Mouse (Mus musculus) neutrophil, adult 59 days (primary cell): ENCODE results near the gene Lrrc45. TPM values are rescaled to one million over a fixed set of nuclear protein-coding genes. Genes with fewer than 3 reads are reported as not detected.

Source experiments
- total RNA-seq, 2 experiments: library from RNA; stranded (reverse); gene quantifications; 1 replicate in 1 of 2; 2 replicates in 1 of 2; pipeline ENCODE4 v1.2.4; 2023

Gene Lrrc45
- 10 to 100 TPM; 11.7 to 15.4 TPM for total RNA-seq

GRCm38 (mm10) chr11:120713580-120714518 is at the start of gene Lrrc45, which contains the start of gene Cenpx:
Gene Lrrc45, plus strand, starts transcription at chr11:120713925.
Gene Cenpx, minus strand, starts transcription at chr11:120713738.

GRCm38 (mm10) chr11:120672687-120673593 is 40.8 kb upstream of the Lrrc45 start, which contains the start of gene Aspscr1:
Gene Aspscr1, plus strand, starts transcription at chr11:120672973.

GRCm38 (mm10) chr11:120721124-120722066 is 7.7 kb downstream of the Lrrc45 start, which contains the start of gene Rac3:
Gene Rac3, plus strand, starts transcription at chr11:120721470.

GRCm38 (mm10) chr11:120727169-120727527 is 13.4 kb downstream of the Lrrc45 start, which contains the start of gene Dcxr:
Gene Dcxr, minus strand, starts transcription at chr11:120727281.

GRCm38 (mm10) chr11:120731858-120732680 is 18.3 kb downstream of the Lrrc45 start, which contains the start of gene Cbr2:
Gene Cbr2, minus strand, starts transcription at chr11:120732114.

GRCm38 (mm10) chr11:120762672-120763041 is 48.9 kb downstream of the Lrrc45 start, which contains the start of gene Hmga1b:
Gene Hmga1b, plus strand, starts transcription at chr11:120762794.

Other genes starting within 250 kb of the Lrrc45 start
- 1 to 10 TPM; 8.2 to 9.5 TPM for gene Arl16, start 246.3 kb upstream of the Lrrc45 start, total RNA-seq
- 10 to 100 TPM; 15.7 to 20.7 TPM for gene Mrpl12, start 229.3 kb upstream of the Lrrc45 start, total RNA-seq
- 10 to 100 TPM; 12.5 to 13.2 TPM for gene Slc25a10, start 222.1 kb upstream of the Lrrc45 start, total RNA-seq
- not detected for gene Gcgr, start 183.2 kb upstream of the Lrrc45 start, total RNA-seq
- gene Mcrip1, start 164.2 kb upstream of the Lrrc45 start, total RNA-seq = 10 to 100 TPM; 28.5 to 32.8 TPM
- gene Ppp1r27, start 162.8 kb upstream of the Lrrc45 start, total RNA-seq = not detected
- gene P4hb, start 140.7 kb upstream of the Lrrc45 start, total RNA-seq = 100 to 1,000 TPM; 250 to 293 TPM
- gene Arhgdia, start 132.3 kb upstream of the Lrrc45 start, total RNA-seq = 100 to 1,000 TPM; 404 to 468 TPM
- 100 to 1,000 TPM; 129 to 148 TPM for gene Alyref, start 115.6 kb upstream of the Lrrc45 start, total RNA-seq
- gene Anapc11, start 115.5 kb upstream of the Lrrc45 start, total RNA-seq = 10 to 100 TPM; 51.5 to 52.9 TPM
- 1 to 10 TPM in 1 of 2 experiments, not detected in 1; 1.3 TPM for gene Npb, start 105.4 kb upstream of the Lrrc45 start, total RNA-seq
- 10 to 100 TPM; 33.2 to 34.6 TPM for gene Pcyt2, start 96.0 kb upstream of the Lrrc45 start, total RNA-seq
- gene Sirt7, start 88.7 kb upstream of the Lrrc45 start, total RNA-seq = 100 to 1,000 TPM; 117 to 133 TPM
- 100 to 1,000 TPM; 143 to 148 TPM for gene Mafg, start 80.3 kb upstream of the Lrrc45 start, total RNA-seq
- 1 to 10 TPM; 1.3 to 2.7 TPM for gene Pycr1, start 70.2 kb upstream of the Lrrc45 start, total RNA-seq
- not detected for gene Myadml2, start 65.8 kb upstream of the Lrrc45 start, total RNA-seq
- gene Notum, start 52.8 kb upstream of the Lrrc45 start, total RNA-seq = 1 to 10 TPM in 1 of 2 experiments, not detected in 1; 1.8 TPM
- 10 to 100 TPM; 79.9 to 88.5 TPM for gene Aspscr1, start 41.0 kb upstream of the Lrrc45 start, total RNA-seq
- gene Cenpx, start 187 bp upstream of the Lrrc45 start, total RNA-seq = 10 to 100 TPM; 35.5 to 36.7 TPM
- gene Rac3, start 7.5 kb downstream of the Lrrc45 start, total RNA-seq = under 1 TPM in 1 of 2 experiments, not detected in 1; 0.67 TPM
- gene Dcxr, start 13.4 kb downstream of the Lrrc45 start, total RNA-seq = 10 to 100 TPM in 1 of 2 experiments, 1 to 10 TPM in 1; 6.2 to 12.1 TPM
- gene Cbr2, start 18.2 kb downstream of the Lrrc45 start, total RNA-seq = 10 to 100 TPM in 1 of 2 experiments, 1 to 10 TPM in 1; 4.7 to 10.3 TPM
- gene Hmga1b, start 48.9 kb downstream of the Lrrc45 start, total RNA-seq = 10 to 100 TPM; 42.1 to 54.6 TPM
- gene Rfng, start 70.3 kb downstream of the Lrrc45 start, total RNA-seq = 10 to 100 TPM; 12.8 to 14.4 TPM
- gene Gps1, start 70.3 kb downstream of the Lrrc45 start, total RNA-seq = 10 to 100 TPM; 32.3 to 47.8 TPM
- 10 to 100 TPM; 31.9 to 38.5 TPM for gene Dus1l, start 82.5 kb downstream of the Lrrc45 start, total RNA-seq
- gene Fasn, start 110.6 kb downstream of the Lrrc45 start, total RNA-seq = 10 to 100 TPM; 22.3 to 24.3 TPM
- 1 to 10 TPM; 2.8 to 5.2 TPM for gene Ccdc57, start 218.9 kb downstream of the Lrrc45 start, total RNA-seq
- 100 to 1,000 TPM; 698 to 788 TPM for gene Slc16a3, start 234.6 kb downstream of the Lrrc45 start, total RNA-seq